Mouse (Mus musculus) liver, adult 2 months (tissue): ENCODE measurements around the gene Tmem52.

ENCODE experiments used
- CTCF ChIP-seq: fragments of 200-500 bp; IDR thresholded peaks from 2 replicates; pipeline ENCODE4 v1.5.1; 2011; ENCODE audit warnings: low read depth, low read length, control low read depth
- POLR2A ChIP-seq: fragments of 200-500 bp; IDR thresholded peaks from 2 replicates; pipeline ENCODE4 v1.6.1; 2011; ENCODE audit warnings: low read length, control low read depth; ENCODE audit not compliant: insufficient read depth; ENCODE audit errors: extremely low read depth

GRCm38 (mm10) chr4:155467237-155468010 is 1.5 kb upstream of the Tmem52 start:
- TF ChIP-seq POLR2A: no peak
- TF ChIP-seq CTCF: no peak
